Mouse (Mus musculus) spleen, adult 2 months (tissue): ENCODE measurements around the gene Tprgl.
A peak's percentile ranks its signal among the peaks of the same experiment; 100 is the strongest.

Experiments used
- CTCF ChIP-seq: fragments of 200-500 bp; IDR thresholded peaks from 2 replicates; pipeline ENCODE4 v1.5.1; 2011; ENCODE audit warnings: mild to moderate bottlenecking, inconsistent platforms; ENCODE audit not compliant: insufficient read depth, insufficient read length, insufficient replicate concordance; ENCODE audit errors: extremely low read depth
- POLR2A ChIP-seq: fragments of 200-500 bp; IDR thresholded peaks from 2 replicates; pipeline ENCODE4 v1.6.1; 2011; ENCODE audit warnings: low read depth, low read length, inconsistent platforms

- TF ChIP-seq POLR2A (peak; percentile 58), CTCF (no peak)
Observed at GRCm38 (mm10) chr4:154142211-154143040, 18.0 kb downstream of the Tprgl start, which contains the start of gene Wrap73.
